Mouse (Mus musculus) small intestine, adult 2 months (tissue): ENCODE measurements around the gene Xbp1. TPM values are rescaled to one million over a fixed set of nuclear protein-coding genes. Genes with fewer than 3 reads are reported as not detected.

Experiments used
- H3K27ac ChIP-seq: fragments of 200-500 bp; 2 replicates; pipeline ENCODE4 v1.5.1; 2012; ENCODE audit warnings: low read depth, low read length, control low read depth, inconsistent platforms; ENCODE audit not compliant: insufficient read depth
- H3K27me3 ChIP-seq: fragments of 200-500 bp; 2 replicates; pipeline ENCODE4 v1.6.1; 2012; ENCODE audit warnings: mild to moderate bottlenecking, moderate library complexity, low read length, inconsistent platforms; ENCODE audit not compliant: control insufficient read depth, insufficient read depth
- H3K36me3 ChIP-seq: fragments of 200-500 bp; 2 replicates; pipeline ENCODE4 v1.6.1; 2012; ENCODE audit warnings: mild to moderate bottlenecking, low read length, control low read depth, inconsistent platforms; ENCODE audit not compliant: control insufficient read depth, insufficient read depth
- H3K4me1 ChIP-seq: fragments of 200-500 bp; 2 replicates; pipeline ENCODE4 v1.6.1; 2012; ENCODE audit warnings: low read length, inconsistent platforms, mixed read lengths; ENCODE audit not compliant: control insufficient read depth, insufficient read depth, insufficient read length
- H3K4me3 ChIP-seq: fragments of 200-500 bp; 2 replicates; pipeline ENCODE4 v1.5.1; 2012; ENCODE audit warnings: low read depth, mild to moderate bottlenecking, control low read depth, inconsistent platforms, low read length, moderate library complexity
- CTCF ChIP-seq: fragments of 200-500 bp; IDR thresholded peaks from 2 replicates; pipeline ENCODE4 v1.5.1; 2012; ENCODE audit warnings: low read depth, mild to moderate bottlenecking, control low read depth, inconsistent platforms, low read length, moderate library complexity, mixed read lengths; ENCODE audit not compliant: insufficient replicate concordance, insufficient read length; ENCODE audit errors: extremely low read depth
- POLR2A ChIP-seq: fragments of 200-500 bp; IDR thresholded peaks from 2 replicates; pipeline ENCODE4 v1.6.1; 2012; ENCODE audit warnings: low read depth, mild to moderate bottlenecking, control low read depth, inconsistent platforms, low read length, moderate library complexity
- WGBS: fragments of 180-500 bp; shearing (Covaris S2); methylation state at CpG from one replicate; pipeline ENCODE4 v1.1.7; 2018; 5-methylcytosine and 5-hydroxymethylcytosine counted together
- polyA plus RNA-seq: library from polyadenylated mRNA; depleted of rRNA; stranded (reverse); fragments of >200 nt; gene quantifications from 2 replicates; pipeline ENCODE4 v1.2.3, GENCODE M21; 2012

The Xbp1 gene
- polyA plus RNA-seq, 1 experiment, result 124 TPM

- peaks cover 31% of the 10 kb centered on the region for H3K4me1 ChIP-seq
These were observed 23.8 kb upstream of the Xbp1 start for GRCm38 (mm10) chr11:5496559-5497248.

DNA sequence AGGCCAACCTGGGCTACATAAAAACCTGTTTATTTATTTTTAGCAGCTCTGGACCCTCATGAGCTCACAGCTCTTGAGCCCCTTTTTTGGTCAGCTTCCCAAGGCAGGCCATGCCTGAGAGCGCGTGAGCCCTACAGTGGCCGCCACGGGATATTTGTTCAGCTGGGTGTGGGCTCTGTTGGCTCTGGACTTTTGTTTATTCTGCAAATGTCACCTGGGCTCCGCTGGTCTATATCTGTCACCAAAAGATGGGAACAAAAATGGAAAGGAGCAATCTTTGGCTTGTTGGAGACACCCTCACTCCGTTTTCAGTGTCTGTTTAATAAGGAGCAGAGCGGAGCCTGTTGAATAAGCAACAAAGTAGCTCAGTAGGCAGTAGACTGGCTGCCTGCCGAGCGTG lies 22.0 kb upstream of the Xbp1 start:
- H3K4me3 ChIP-seq, result no peak overlapping the region
- WGBS, result 28% methylated on average over 9 of the region's 9 CpGs
- peaks cover 42% of the 10 kb centered on the region for H3K4me1 ChIP-seq
- H3K36me3 ChIP-seq, result no peaks in the 10 kb centered on the region
- no peaks in the 10 kb centered on the region for H3K27me3 ChIP-seq
- TF ChIP-seq POLR2A, result no peak
- H3K27ac ChIP-seq, result peak overlapping the region; percentile 93

More at GRCm38 (mm10) chr11:5496559-5497248, 23.8 kb upstream of the Xbp1 start:
- Histone ChIP-seq H3K36me3 (no peaks in the 10 kb centered on the region), H3K27me3 (no peaks in the 10 kb centered on the region), H3K4me3 (no peak overlapping the region), H3K27ac (no peak overlapping the region)
- WGBS, result 96% methylated on average over 13 of the region's 13 CpGs
- TF ChIP-seq POLR2A (no peak), CTCF (peak; percentile 22; the same call in 1 of the 2 replicates)

GRCm38 (mm10) chr11:5498931-5499661 lies 21.4 kb upstream of the Xbp1 start:
- Histone ChIP-seq H3K27me3 (no peaks in the 10 kb centered on the region), H3K36me3 (no peaks in the 10 kb centered on the region), H3K4me1 (peaks cover 42% of the 10 kb centered on the region), H3K27ac (peak overlapping the region; percentile 93), H3K4me3 (0 out of 2 replicates have a peak overlapping the region, but pooled peaks have one; percentile 6)
- TF ChIP-seq CTCF (no peak), POLR2A (no peak)
- WGBS, result 23% methylated on average over 13 of the region's 13 CpGs

DNA sequence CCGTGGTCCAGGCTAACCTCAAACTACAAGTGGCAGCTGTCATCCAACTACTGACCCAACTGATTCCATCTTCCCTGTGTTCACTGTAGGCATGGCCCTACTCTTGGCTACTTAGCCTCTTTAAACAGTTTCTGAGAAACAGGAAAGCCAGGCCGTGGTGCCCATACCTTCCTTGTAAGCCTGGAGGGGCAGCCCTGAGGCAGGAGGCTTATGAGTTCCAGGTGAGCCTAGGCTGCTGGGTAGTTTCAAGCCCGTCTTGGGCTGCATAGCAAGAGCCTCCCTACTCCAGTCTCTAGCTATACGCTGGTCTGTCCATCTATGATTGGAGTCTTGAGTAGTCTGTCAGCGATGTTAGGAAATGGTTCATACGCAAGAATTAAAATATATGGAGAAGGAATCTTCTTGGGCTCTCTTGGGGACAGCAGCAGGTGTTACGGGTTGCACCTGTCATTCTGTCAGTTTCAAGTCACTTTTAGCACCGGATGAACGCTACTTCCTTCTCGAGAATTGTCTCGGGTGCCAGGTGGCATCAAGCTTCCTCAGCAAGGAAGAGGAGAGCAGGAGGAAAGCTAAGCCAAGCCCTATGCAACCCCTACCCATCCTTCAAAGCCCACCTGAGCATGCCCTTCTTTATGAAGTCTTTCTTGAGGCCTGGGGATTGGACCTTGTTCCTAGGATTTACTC lies 20.4 kb upstream of the Xbp1 start:
- Histone ChIP-seq H3K27ac (peak overlapping the region; percentile 93), H3K4me3 (no peak overlapping the region)
- WGBS, result 30% methylated on average over 11 of the region's 11 CpGs

DNA sequence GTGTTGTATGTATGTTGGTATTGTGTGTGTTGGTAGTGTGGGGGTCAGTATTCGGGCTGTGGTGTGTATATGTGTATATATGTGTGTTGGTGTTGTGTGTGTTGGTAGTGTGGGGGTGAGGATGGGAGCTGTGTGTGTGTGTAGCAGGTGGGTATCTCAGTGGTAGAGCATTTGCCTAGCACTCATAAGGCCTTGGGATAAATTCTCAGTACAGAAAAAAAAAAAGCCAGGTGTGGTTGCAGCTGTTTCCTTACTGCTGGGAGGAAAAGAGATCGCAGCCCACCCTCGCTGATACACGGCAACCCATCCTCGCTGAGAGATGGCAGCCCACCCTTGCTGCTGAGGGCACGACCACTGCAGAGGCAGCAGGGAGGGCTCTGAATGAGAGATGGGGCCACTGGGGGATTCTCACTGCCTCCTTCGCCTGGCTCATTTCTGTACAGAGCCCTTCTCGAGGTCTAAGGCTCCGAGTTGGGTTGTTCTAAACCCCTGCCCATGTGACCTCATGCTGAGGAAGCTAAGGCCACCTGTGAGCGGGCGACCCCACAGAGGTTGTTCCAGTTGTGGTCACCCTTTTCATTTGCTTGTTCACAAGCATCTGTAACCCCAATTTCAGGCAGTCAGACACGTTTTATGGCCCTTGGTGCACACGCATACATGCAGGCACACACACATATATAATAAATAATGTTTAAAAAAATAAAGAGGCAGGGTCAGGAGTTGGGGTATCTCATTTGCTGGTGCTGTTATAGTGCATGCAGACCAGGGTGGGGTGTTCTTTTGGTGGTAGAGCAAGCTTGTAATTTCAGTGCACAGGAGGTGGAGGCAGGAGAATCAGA lies 19.3 kb upstream of the Xbp1 start:
- Histone ChIP-seq H3K27me3 (no peaks in the 10 kb centered on the region), H3K36me3 (no peaks in the 10 kb centered on the region), H3K27ac (peak overlapping the region; percentile 93), H3K4me1 (peaks cover 42% of the 10 kb centered on the region), H3K4me3 (peak overlapping the region; percentile 9; the same call in 1 of the 2 replicates)
- 86% methylated on average over 13 of the region's 13 CpGs for WGBS
- TF ChIP-seq POLR2A, result no peak
- TF ChIP-seq CTCF, result no peak

More for the DNA sequence above, 20.4 kb upstream of the Xbp1 start:
- TF ChIP-seq POLR2A (no peak), CTCF (no peak)
- Histone ChIP-seq H3K4me1 (peaks cover 42% of the 10 kb centered on the region), H3K36me3 (no peaks in the 10 kb centered on the region), H3K27me3 (no peaks in the 10 kb centered on the region)

- Histone ChIP-seq H3K4me1 (peaks cover 42% of the 10 kb centered on the region), H3K27me3 (no peaks in the 10 kb centered on the region), H3K27ac (peak overlapping the region; percentile 62), H3K36me3 (no peaks in the 10 kb centered on the region), H3K4me3 (no peak overlapping the region)
- TF ChIP-seq CTCF, result no peak
- no peak for TF ChIP-seq POLR2A
- WGBS, result 55% methylated on average over 10 of the region's 10 CpGs
These were observed 18.0 kb upstream of the Xbp1 start for GRCm38 (mm10) chr11:5502351-5503051.
